Mouse (Mus musculus): Measurements from ENCODE around the gene Lasp1. TPM values are rescaled to one million over a fixed set of nuclear protein-coding genes. Genes with fewer than 3 reads are reported as not detected.

Gene Lasp1
- polyA plus RNA-seq, 1 experiment from 2014 or later = 114 TPM

DNA sequence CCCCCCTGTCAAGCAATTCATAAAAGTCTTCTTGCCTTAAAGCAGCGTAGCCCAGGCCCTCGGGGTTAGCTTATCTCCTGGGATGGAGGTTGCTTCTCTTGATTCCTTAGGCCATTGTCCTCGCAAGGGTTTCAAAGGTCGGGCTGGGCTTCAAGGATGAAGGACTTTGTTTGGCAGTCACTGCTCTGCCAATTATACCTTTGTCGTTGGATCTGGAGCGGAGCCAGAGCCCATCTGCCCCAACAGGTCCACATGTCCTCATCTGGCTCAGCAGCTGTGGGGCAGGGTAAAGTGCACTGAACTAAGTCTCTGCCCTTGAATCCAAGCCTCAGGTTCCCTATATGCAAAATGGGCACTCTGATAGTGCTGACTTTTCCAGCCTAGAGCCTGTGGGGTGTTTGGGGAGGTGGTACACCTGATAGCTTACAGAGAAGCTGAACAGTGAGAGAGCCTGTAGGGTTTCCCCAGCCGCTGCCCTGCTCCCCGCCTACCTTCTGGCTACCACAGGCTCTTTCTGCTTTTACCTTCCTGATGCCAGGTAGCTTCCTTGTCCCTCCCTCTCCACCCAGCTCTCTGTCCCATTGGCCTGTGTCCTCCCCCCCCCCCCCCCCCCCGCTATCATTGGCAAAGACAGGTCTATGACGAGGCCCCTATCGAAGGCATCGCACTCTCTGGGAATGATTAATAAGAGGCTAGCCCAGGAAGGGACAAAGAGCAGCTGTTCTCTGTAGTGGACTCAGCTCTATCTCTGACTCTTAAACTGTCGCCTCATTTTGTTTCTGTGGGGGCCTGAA, 13.0 kb downstream of the Lasp1 start:
- peak overlapping the region; percentile 96 for H3K27ac ChIP-seq (replicated peaks; ENCODE audit: low read depth, low read length)
- H3K4me2 ChIP-seq (ENCODE audit: low read length) = peak overlapping the region; percentile 51
- no peaks in the 10 kb centered on the region for H3K9me3 ChIP-seq (ENCODE audit: control insufficient read depth, low read length)
- H3K4me3 ChIP-seq (replicated peaks; ENCODE audit: low read depth, low read length) = 0 out of 2 replicates have a peak overlapping the region, but pooled peaks have one; percentile 5
- peaks cover 56% of the 10 kb centered on the region for H3K4me1 ChIP-seq (ENCODE audit: control insufficient read depth, insufficient read depth, low read length)
- no peaks in the 10 kb centered on the region for H3K27me3 ChIP-seq (ENCODE audit: control insufficient read depth, insufficient read depth, low read length)
- peak overlapping the region; percentile 34 for H3K9ac ChIP-seq (replicated peaks; ENCODE audit: low read length)
- peaks cover 57% of the 10 kb centered on the region for H3K36me3 ChIP-seq (ENCODE audit: control insufficient read depth, insufficient read depth, low read length)
- 20% methylated on average over 12 of the region's 13 CpGs for WGBS
- ATAC-seq (ENCODE audit: low FRiP score, low TSS enrichment) (0 out of 2 replicates have a peak, but pooled peaks have one; percentile 43), DNase-seq (peak; percentile 44)

DNA sequence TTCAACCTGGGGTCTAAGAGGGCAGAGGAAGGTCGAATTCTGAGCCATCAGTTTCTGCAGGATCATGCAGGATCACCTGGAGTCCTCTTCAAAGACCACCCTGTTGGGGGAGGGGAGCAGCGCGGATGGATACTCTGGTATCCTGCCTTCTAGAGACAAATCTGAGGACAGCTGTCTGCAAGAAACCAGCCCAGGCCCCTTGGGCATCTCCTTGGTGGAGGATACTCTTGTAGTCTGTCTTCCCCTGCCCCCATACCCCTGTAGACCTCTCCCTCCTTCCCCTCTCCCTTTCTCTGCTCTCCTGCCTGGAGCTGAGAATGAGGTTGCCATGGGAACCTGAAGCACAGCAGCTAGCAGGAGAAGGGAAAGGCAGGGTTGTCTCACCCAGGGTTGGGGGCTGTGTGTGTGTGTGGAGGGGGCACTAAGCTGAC, 13.7 kb downstream of the Lasp1 start:
- Histone ChIP-seq H3K27me3 (ENCODE audit: control insufficient read depth, insufficient read depth, low read length) (no peaks in the 10 kb centered on the region), H3K4me3 (replicated peaks; ENCODE audit: low read depth, low read length) (0 out of 2 replicates have a peak overlapping the region, but pooled peaks have one; percentile 5), H3K27ac (replicated peaks; ENCODE audit: low read depth, low read length) (peak overlapping the region; percentile 96), H3K4me1 (ENCODE audit: control insufficient read depth, insufficient read depth, low read length) (peaks cover 58% of the 10 kb centered on the region), H3K9me3 (ENCODE audit: control insufficient read depth, low read length) (no peaks in the 10 kb centered on the region), H3K36me3 (ENCODE audit: control insufficient read depth, insufficient read depth, low read length) (peaks cover 56% of the 10 kb centered on the region), H3K4me2 (ENCODE audit: low read length) (peak overlapping the region; percentile 51), H3K9ac (replicated peaks; ENCODE audit: low read length) (peak overlapping the region; percentile 34)
- ATAC-seq (ENCODE audit: low FRiP score, low TSS enrichment) = peak; percentile 83
- peak; percentile 88 for DNase-seq
- 9% methylated on average over 3 of the region's 3 CpGs for WGBS

DNA sequence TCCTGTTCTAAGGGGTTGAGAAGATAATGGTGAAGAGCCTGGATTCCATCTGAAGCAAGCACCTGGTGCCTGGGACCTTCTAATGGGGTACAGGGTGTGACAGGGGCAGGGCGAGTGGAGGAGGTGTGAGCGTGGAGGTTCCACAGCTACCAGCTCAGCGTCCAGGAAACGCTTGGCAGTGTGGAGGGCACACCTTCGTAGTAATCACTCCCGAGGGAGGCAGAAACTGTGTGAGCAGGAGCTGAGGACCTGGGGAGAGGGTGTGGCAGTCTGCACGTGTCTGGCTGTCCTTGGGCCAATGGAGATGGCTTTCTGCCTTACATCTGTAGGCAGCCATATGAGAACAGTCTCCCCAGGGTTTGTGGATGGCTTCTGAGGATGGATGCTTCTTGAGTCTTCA, 14.3 kb downstream of the Lasp1 start:
- no peaks in the 10 kb centered on the region for H3K27me3 ChIP-seq (ENCODE audit: control insufficient read depth, insufficient read depth, low read length)
- 27% methylated on average over 7 of the region's 7 CpGs for WGBS
- H3K36me3 ChIP-seq (ENCODE audit: control insufficient read depth, insufficient read depth, low read length) = peaks cover 54% of the 10 kb centered on the region
- no peaks in the 10 kb centered on the region for H3K9me3 ChIP-seq (ENCODE audit: control insufficient read depth, low read length)
- ATAC-seq (ENCODE audit: low FRiP score, low TSS enrichment) (peak; percentile 35; the same call in 1 of the 2 replicates), DNase-seq (peak; percentile 56)
- peak overlapping the region; percentile 51 for H3K4me2 ChIP-seq (ENCODE audit: low read length)
- peak overlapping the region; percentile 29; the same call in 1 of the 2 replicates for H3K9ac ChIP-seq (replicated peaks; ENCODE audit: low read length)
- H3K4me1 ChIP-seq (ENCODE audit: control insufficient read depth, insufficient read depth, low read length) = peaks cover 61% of the 10 kb centered on the region
- H3K4me3 ChIP-seq (replicated peaks; ENCODE audit: low read depth, low read length) = no peak overlapping the region
- H3K27ac ChIP-seq (replicated peaks; ENCODE audit: low read depth, low read length) = peak overlapping the region; percentile 96

DNA sequence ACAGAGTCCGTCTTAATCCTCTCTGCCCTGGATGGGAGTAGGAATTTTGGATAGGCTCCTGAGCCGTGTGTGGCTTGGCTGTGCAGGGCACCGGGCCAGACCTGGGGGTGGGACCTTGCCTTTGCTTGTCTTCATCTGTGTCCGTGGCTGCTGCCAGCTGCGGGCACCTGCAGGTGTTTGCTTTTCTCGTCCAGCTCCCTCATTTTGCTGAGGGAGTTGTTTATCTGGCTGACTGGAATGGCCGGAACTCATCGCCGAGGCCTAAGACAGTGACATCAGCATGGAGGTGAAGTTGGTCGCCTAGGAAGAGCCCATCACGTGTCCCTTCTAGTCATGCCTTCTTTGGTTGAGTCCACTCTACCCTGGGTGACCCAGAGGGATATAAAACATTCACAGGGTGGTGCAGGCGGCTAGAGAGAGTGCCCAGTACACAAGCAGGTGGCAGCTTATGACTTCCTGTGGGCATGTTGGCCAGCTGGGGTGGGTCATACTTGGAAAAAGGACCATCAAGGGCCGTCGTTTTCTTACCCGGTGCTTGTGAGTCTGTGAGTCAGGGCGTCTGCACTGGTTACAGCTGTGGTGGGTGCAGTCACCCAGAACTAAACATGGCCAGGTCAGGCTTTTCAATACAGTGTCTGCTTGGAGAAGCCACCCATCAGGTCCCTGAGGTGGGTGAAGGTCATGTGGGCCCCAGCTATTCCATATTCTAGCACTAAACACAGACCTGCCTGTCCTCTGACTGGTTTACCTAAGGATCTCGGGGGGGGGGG, 15.1 kb downstream of the Lasp1 start:
- Histone ChIP-seq H3K4me2 (ENCODE audit: low read length) (0 out of 2 replicates have a peak overlapping the region, but pooled peaks have one; percentile 51), H3K4me1 (ENCODE audit: control insufficient read depth, insufficient read depth, low read length) (peaks cover 64% of the 10 kb centered on the region), H3K36me3 (ENCODE audit: control insufficient read depth, insufficient read depth, low read length) (peaks cover 50% of the 10 kb centered on the region), H3K27me3 (ENCODE audit: control insufficient read depth, insufficient read depth, low read length) (no peaks in the 10 kb centered on the region), H3K9me3 (ENCODE audit: control insufficient read depth, low read length) (no peaks in the 10 kb centered on the region), H3K4me3 (replicated peaks; ENCODE audit: low read depth, low read length) (no peak overlapping the region), H3K27ac (replicated peaks; ENCODE audit: low read depth, low read length) (peak overlapping the region; percentile 96), H3K9ac (replicated peaks; ENCODE audit: low read length) (0 out of 2 replicates have a peak overlapping the region, but pooled peaks have one; percentile 29)
- ATAC-seq (ENCODE audit: low FRiP score, low TSS enrichment) (no peak), DNase-seq (no peak)
- 69% methylated on average over 17 of the region's 17 CpGs for WGBS

DNA sequence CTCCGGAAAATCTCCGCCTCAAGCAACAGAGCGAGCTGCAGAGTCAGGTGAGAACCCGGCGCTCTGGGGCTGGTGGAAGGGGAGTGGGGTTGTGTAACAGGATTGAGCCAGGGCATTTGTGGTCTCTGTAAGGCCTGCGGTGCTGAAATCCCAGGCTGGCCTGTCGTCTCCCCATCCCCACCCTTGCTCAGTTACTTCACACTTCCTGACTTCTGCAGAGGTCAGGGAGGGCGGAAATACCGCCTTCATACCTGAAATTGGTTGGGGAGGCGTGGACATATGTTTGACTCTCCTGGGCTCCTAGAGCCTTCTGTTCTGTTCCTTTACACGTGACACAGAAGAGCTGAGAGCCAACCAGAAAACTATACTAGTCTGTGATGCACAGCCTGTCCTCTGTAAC, 16.9 kb downstream of the Lasp1 start:
- no peaks in the 10 kb centered on the region for H3K27me3 ChIP-seq (ENCODE audit: control insufficient read depth, insufficient read depth, low read length)
- no peak overlapping the region for H3K4me2 ChIP-seq (ENCODE audit: low read length)
- 69% methylated on average over 11 of the region's 11 CpGs for WGBS
- no peak overlapping the region for H3K27ac ChIP-seq (replicated peaks; ENCODE audit: low read depth, low read length)
- no peak overlapping the region for H3K4me3 ChIP-seq (replicated peaks; ENCODE audit: low read depth, low read length)
- ATAC-seq (ENCODE audit: low FRiP score, low TSS enrichment) (no peak), DNase-seq (no peak)
- H3K36me3 ChIP-seq (ENCODE audit: control insufficient read depth, insufficient read depth, low read length) = peaks cover 51% of the 10 kb centered on the region
- no peaks in the 10 kb centered on the region for H3K9me3 ChIP-seq (ENCODE audit: control insufficient read depth, low read length)
- H3K4me1 ChIP-seq (ENCODE audit: control insufficient read depth, insufficient read depth, low read length) = peaks cover 52% of the 10 kb centered on the region
- 0 out of 2 replicates have a peak overlapping the region, but pooled peaks have one; percentile 12 for H3K9ac ChIP-seq (replicated peaks; ENCODE audit: low read length)

DNA sequence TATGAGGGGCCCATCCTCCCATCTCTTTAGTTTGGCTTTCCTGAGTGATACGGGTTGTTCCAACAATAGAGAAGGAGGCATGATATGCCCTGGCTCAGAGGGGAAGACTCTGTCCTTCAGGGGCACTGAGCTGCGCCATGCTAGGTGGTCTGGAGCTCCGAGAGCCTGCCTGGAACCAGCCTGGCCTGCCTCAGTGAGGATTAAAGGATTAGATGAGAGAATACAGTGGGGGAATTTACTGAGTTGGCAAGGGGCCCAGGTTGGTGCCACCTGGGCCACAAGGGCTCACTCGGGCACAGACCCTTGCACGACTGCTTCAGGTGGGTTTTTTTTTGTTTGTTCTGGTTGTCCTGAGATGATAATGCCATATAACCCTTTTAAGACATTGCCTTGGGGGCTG, 17.4 kb downstream of the Lasp1 start:
- DNase-seq (peak; percentile 64), ATAC-seq (ENCODE audit: low FRiP score, low TSS enrichment) (no peak)
- H3K27me3 ChIP-seq (ENCODE audit: control insufficient read depth, insufficient read depth, low read length) = no peaks in the 10 kb centered on the region
- no peak overlapping the region for H3K4me3 ChIP-seq (replicated peaks; ENCODE audit: low read depth, low read length)
- H3K9ac ChIP-seq (replicated peaks; ENCODE audit: low read length) = no peak overlapping the region
- H3K27ac ChIP-seq (replicated peaks; ENCODE audit: low read depth, low read length) = no peak overlapping the region
- H3K4me1 ChIP-seq (ENCODE audit: control insufficient read depth, insufficient read depth, low read length) = peaks cover 49% of the 10 kb centered on the region
- 31% methylated on average over 5 of the region's 5 CpGs for WGBS
- peaks cover 55% of the 10 kb centered on the region for H3K36me3 ChIP-seq (ENCODE audit: control insufficient read depth, insufficient read depth, low read length)
- H3K4me2 ChIP-seq (ENCODE audit: low read length) = no peak overlapping the region
- no peaks in the 10 kb centered on the region for H3K9me3 ChIP-seq (ENCODE audit: control insufficient read depth, low read length)

DNA sequence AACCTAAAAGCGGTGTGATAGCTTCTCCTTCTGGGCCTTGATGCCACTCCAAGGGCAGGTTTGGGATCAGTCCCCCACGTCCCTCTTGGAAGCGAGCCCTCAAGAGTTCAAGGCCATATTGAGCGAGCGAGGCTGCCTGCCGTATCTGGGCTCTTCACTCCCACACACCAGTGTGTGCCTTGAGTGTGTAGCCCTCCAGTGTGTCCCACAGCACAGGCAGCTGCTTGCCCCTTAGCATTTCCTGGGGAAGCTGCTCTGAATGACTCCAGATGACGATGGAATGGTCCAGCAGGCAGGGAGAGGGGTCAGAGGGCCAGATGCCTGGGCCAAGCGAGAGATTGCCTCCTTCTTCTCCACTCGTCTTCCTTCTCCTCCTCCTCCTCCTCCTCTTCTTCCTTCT, 18.1 kb downstream of the Lasp1 start:
- Histone ChIP-seq H3K4me3 (replicated peaks; ENCODE audit: low read depth, low read length) (no peak overlapping the region), H3K9me3 (ENCODE audit: control insufficient read depth, low read length) (no peaks in the 10 kb centered on the region), H3K27ac (replicated peaks; ENCODE audit: low read depth, low read length) (no peak overlapping the region), H3K9ac (replicated peaks; ENCODE audit: low read length) (peak overlapping the region; percentile 4; the same call in 1 of the 2 replicates), H3K4me1 (ENCODE audit: control insufficient read depth, insufficient read depth, low read length) (peaks cover 41% of the 10 kb centered on the region), H3K4me2 (ENCODE audit: low read length) (no peak overlapping the region), H3K36me3 (ENCODE audit: control insufficient read depth, insufficient read depth, low read length) (peaks cover 57% of the 10 kb centered on the region), H3K27me3 (ENCODE audit: control insufficient read depth, insufficient read depth, low read length) (no peaks in the 10 kb centered on the region)
- ATAC-seq (ENCODE audit: low FRiP score, low TSS enrichment) (no peak), DNase-seq (no peak)
- WGBS = 69% methylated on average over 9 of the region's 9 CpGs

DNA sequence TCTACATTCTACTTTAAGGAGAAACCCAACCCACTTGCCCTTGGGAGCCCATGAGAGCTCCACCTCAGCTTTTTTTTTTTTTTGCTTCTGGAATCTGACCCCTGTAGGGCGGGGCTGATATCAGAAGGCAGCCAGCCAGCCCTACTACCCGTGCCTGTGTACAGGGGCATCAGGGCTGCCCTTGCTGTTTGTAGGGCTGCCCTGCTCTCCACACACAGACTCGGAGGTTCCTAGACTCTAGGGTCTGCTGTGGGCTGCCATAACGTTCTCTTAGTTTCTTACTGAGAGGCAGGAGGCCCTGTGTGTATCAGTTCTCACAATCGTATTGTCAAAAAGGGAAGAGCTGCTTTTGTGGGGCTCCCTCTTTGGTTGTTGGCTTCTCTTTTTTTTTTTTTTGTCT, 18.6 kb downstream of the Lasp1 start:
- Histone ChIP-seq H3K9me3 (ENCODE audit: control insufficient read depth, low read length) (no peaks in the 10 kb centered on the region), H3K27ac (replicated peaks; ENCODE audit: low read depth, low read length) (no peak overlapping the region), H3K4me3 (replicated peaks; ENCODE audit: low read depth, low read length) (no peak overlapping the region), H3K4me1 (ENCODE audit: control insufficient read depth, insufficient read depth, low read length) (peaks cover 37% of the 10 kb centered on the region), H3K27me3 (ENCODE audit: control insufficient read depth, insufficient read depth, low read length) (no peaks in the 10 kb centered on the region), H3K4me2 (ENCODE audit: low read length) (no peak overlapping the region), H3K36me3 (ENCODE audit: control insufficient read depth, insufficient read depth, low read length) (peaks cover 57% of the 10 kb centered on the region), H3K9ac (replicated peaks; ENCODE audit: low read length) (no peak overlapping the region)
- no peak for DNase-seq
- ATAC-seq (ENCODE audit: low FRiP score, low TSS enrichment) = no peak
- WGBS = 46% methylated on average over 5 of the region's 5 CpGs
